Mouse (Mus musculus): Measurements from ENCODE around the gene Gm20388. TPM values are rescaled to one million over a fixed set of nuclear protein-coding genes. Genes with fewer than 3 reads are reported as not detected.
A peak's percentile ranks its signal among the peaks of the same experiment; 100 is the strongest.

Gene Gm20388
- polyA plus RNA-seq, 1 experiment from 2014 or later: not detected

GRCm38 (mm10) chr8:122111745-122112144, 2201.1 kb downstream of the Gm20388 start:
- Histone ChIP-seq H3K9me3 (no peaks in the 10 kb centered on the region), H3K27me3 (replicated peaks) (peaks cover 18% of the 10 kb centered on the region), H3K27ac (replicated peaks) (no peak overlapping the region), H3K9ac (no peak overlapping the region), H3K36me3 (no peaks in the 10 kb centered on the region), H3K4me2 (no peak overlapping the region), H3K4me3 (no peak overlapping the region), H3K4me1 (peaks cover 15% of the 10 kb centered on the region)
- whole genome bisulfite sequencing: 48% methylated on average over 11 of the region's 11 CpGs
- no peak for ATAC-seq (ENCODE audit: extremely low read depth, insufficient number of reproducible peaks, low FRiP score, low TSS enrichment)

GRCm38 (mm10) chr8:122112264-122112965, 2201.8 kb downstream of the Gm20388 start:
- Histone ChIP-seq H3K36me3 (no peaks in the 10 kb centered on the region), H3K4me3 (no peak overlapping the region), H3K9ac (no peak overlapping the region), H3K27me3 (replicated peaks) (peaks cover 18% of the 10 kb centered on the region), H3K9me3 (no peaks in the 10 kb centered on the region), H3K4me2 (no peak overlapping the region), H3K27ac (replicated peaks) (no peak overlapping the region), H3K4me1 (peaks cover 13% of the 10 kb centered on the region)
- ATAC-seq (ENCODE audit: extremely low read depth, insufficient number of reproducible peaks, low FRiP score, low TSS enrichment): no peak
- 59% methylated on average over 12 of the region's 14 CpGs for WGBS

DNA sequence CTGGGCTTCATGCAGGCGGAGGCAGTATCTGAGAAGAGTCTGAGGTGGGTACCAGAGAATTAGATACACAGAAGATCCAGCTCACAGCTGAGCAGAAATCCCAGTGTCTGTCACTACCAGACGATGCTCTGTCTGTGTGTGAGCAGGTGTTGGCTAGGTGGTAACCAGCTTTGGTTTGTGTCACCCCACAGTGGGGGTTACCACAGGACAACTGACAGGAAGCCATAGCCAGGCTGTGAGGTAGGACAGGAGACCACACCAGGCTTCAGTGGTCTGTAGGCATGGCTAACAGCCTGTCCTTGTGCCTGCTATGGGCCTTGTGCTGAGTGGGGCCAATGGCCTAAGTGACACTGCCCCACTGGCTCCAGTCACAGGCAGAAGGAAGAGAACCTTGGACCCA, 2204.2 kb downstream of the Gm20388 start:
- H3K27me3 ChIP-seq (replicated peaks): no peaks in the 10 kb centered on the region; the same call in 1 of the 2 replicates
- ATAC-seq (ENCODE audit: extremely low read depth, insufficient number of reproducible peaks, low FRiP score, low TSS enrichment): no peak
- no peak overlapping the region for H3K27ac ChIP-seq (replicated peaks)
- H3K4me2 ChIP-seq: no peak overlapping the region
- no peaks in the 10 kb centered on the region for H3K9me3 ChIP-seq
- no peaks in the 10 kb centered on the region for H3K36me3 ChIP-seq
- 80% methylated on average over 2 of the region's 2 CpGs for WGBS
- H3K4me3 ChIP-seq: no peak overlapping the region
- H3K9ac ChIP-seq: no peak overlapping the region
- H3K4me1 ChIP-seq: peaks cover 29% of the 10 kb centered on the region

GRCm38 (mm10) chr8:122116716-122117357, 2206.2 kb downstream of the Gm20388 start:
- Histone ChIP-seq H3K9ac (no peak overlapping the region), H3K27me3 (replicated peaks) (no peaks in the 10 kb centered on the region; the same call in 1 of the 2 replicates), H3K9me3 (no peaks in the 10 kb centered on the region), H3K4me2 (no peak overlapping the region), H3K27ac (replicated peaks) (no peak overlapping the region), H3K36me3 (no peaks in the 10 kb centered on the region), H3K4me1 (peaks cover 21% of the 10 kb centered on the region), H3K4me3 (no peak overlapping the region)
- WGBS: 91% methylated on average over 7 of the region's 7 CpGs
- ATAC-seq (ENCODE audit: extremely low read depth, insufficient number of reproducible peaks, low FRiP score, low TSS enrichment): no peak

GRCm38 (mm10) chr8:122118097-122118496, 2207.5 kb downstream of the Gm20388 start:
- Histone ChIP-seq H3K27me3 (replicated peaks) (no peaks in the 10 kb centered on the region; the same call in 1 of the 2 replicates), H3K27ac (replicated peaks) (no peak overlapping the region), H3K4me2 (no peak overlapping the region), H3K9me3 (no peaks in the 10 kb centered on the region), H3K4me1 (peaks cover 28% of the 10 kb centered on the region), H3K4me3 (no peak overlapping the region), H3K36me3 (no peaks in the 10 kb centered on the region), H3K9ac (peak overlapping the region; percentile 28; the same call in 1 of the 2 replicates)
- no peak for ATAC-seq (ENCODE audit: extremely low read depth, insufficient number of reproducible peaks, low FRiP score, low TSS enrichment)
- 58% methylated on average over 10 of the region's 10 CpGs for WGBS

GRCm38 (mm10) chr8:122118536-122118935, 2207.9 kb downstream of the Gm20388 start:
- WGBS: 72% methylated on average over 15 of the region's 15 CpGs
- no peak for ATAC-seq (ENCODE audit: extremely low read depth, insufficient number of reproducible peaks, low FRiP score, low TSS enrichment)
- no peak overlapping the region for H3K4me3 ChIP-seq
- no peak overlapping the region for H3K27ac ChIP-seq (replicated peaks)
- H3K4me1 ChIP-seq: peaks cover 28% of the 10 kb centered on the region
- H3K9ac ChIP-seq: 0 out of 2 replicates have a peak overlapping the region, but pooled peaks have one; percentile 44
- no peak overlapping the region for H3K4me2 ChIP-seq
- no peaks in the 10 kb centered on the region for H3K9me3 ChIP-seq
- H3K27me3 ChIP-seq (replicated peaks): no peaks in the 10 kb centered on the region; the same call in 1 of the 2 replicates
- no peaks in the 10 kb centered on the region for H3K36me3 ChIP-seq

DNA sequence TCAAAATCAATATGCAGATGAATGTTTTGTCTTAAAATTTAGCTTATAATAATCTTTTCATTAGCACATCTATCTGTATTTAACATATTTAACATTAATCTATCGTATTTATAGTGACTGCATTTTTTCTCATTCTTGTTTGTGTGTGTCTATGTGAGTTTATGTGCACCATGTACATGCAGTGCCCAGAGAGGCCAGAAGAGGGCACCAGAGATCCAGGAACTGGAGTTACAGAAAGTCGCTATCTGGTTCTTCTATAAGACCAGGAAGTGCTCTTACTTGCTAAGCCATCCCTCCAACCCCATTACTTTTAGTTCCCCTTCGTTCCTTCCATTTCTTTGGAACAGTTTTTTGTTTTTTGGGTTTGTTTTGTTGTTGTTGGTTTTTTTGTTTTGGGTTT, 2213.7 kb downstream of the Gm20388 start:
- WGBS: 83% methylated on average over 3 of the region's 3 CpGs
- Histone ChIP-seq H3K4me3 (no peak overlapping the region), H3K9ac (no peak overlapping the region), H3K27ac (replicated peaks) (no peak overlapping the region), H3K4me1 (peaks cover 26% of the 10 kb centered on the region), H3K27me3 (replicated peaks) (peaks cover 3% of the 10 kb centered on the region; the same call in 1 of the 2 replicates), H3K36me3 (no peaks in the 10 kb centered on the region), H3K9me3 (peaks cover 13% of the 10 kb centered on the region), H3K4me2 (no peak overlapping the region)
- no peak for ATAC-seq (ENCODE audit: extremely low read depth, insufficient number of reproducible peaks, low FRiP score, low TSS enrichment)

GRCm38 (mm10) chr8:122126659-122127058, 2216.0 kb downstream of the Gm20388 start:
- Histone ChIP-seq H3K4me3 (no peak overlapping the region), H3K4me1 (peaks cover 26% of the 10 kb centered on the region), H3K4me2 (no peak overlapping the region), H3K9ac (0 out of 2 replicates have a peak overlapping the region, but pooled peaks have one; percentile 41), H3K27ac (replicated peaks) (peak overlapping the region; percentile 55), H3K9me3 (peaks cover 13% of the 10 kb centered on the region), H3K36me3 (no peaks in the 10 kb centered on the region), H3K27me3 (replicated peaks) (peaks cover 14% of the 10 kb centered on the region; the same call in 1 of the 2 replicates)
- WGBS: 17% methylated on average over 8 of the region's 8 CpGs
- peak; percentile 14; the same call in 1 of the 2 replicates for ATAC-seq (ENCODE audit: extremely low read depth, insufficient number of reproducible peaks, low FRiP score, low TSS enrichment)

GRCm38 (mm10) chr8:122134121-122134529, 2223.5 kb downstream of the Gm20388 start:
- H3K4me3 ChIP-seq: no peak overlapping the region
- ATAC-seq (ENCODE audit: extremely low read depth, insufficient number of reproducible peaks, low FRiP score, low TSS enrichment): no peak
- no peaks in the 10 kb centered on the region; the same call in 1 of the 2 replicates for H3K9me3 ChIP-seq
- H3K4me2 ChIP-seq: no peak overlapping the region
- peaks cover 12% of the 10 kb centered on the region; the same call in 1 of the 2 replicates for H3K27me3 ChIP-seq (replicated peaks)
- H3K9ac ChIP-seq: 0 out of 2 replicates have a peak overlapping the region, but pooled peaks have one; percentile 24
- H3K36me3 ChIP-seq: no peaks in the 10 kb centered on the region
- H3K4me1 ChIP-seq: peaks cover 19% of the 10 kb centered on the region
- no peak overlapping the region for H3K27ac ChIP-seq (replicated peaks)
- WGBS: 71% methylated on average over 3 of the region's 3 CpGs

DNA sequence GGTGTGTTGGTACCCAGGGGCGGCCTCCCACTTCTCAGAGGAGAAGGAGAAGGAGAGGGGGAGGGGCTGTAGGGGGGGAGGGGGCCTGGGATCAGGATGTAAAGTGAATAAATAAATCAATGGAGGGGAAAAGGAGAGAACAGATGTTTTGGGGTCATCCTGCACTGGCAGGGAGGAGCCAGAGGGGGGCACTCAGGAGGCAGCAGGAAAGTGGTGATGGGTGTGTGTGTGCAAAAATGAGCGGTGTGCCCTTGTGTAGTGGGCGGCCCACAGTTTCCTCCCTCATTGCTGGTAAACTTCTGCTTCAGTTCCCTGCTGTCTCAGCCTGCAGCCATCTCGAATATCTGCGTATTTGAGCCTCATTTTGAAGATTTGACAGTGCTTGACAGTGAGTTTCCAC, 2224.9 kb downstream of the Gm20388 start:
- Histone ChIP-seq H3K27me3 (replicated peaks) (peaks cover 6% of the 10 kb centered on the region; the same call in 1 of the 2 replicates), H3K9me3 (no peaks in the 10 kb centered on the region; the same call in 1 of the 2 replicates), H3K27ac (replicated peaks) (no peak overlapping the region), H3K36me3 (no peaks in the 10 kb centered on the region), H3K4me3 (no peak overlapping the region), H3K4me1 (peaks cover 25% of the 10 kb centered on the region), H3K4me2 (no peak overlapping the region), H3K9ac (no peak overlapping the region)
- no peak for ATAC-seq (ENCODE audit: extremely low read depth, insufficient number of reproducible peaks, low FRiP score, low TSS enrichment)
- 75% methylated on average over 5 of the region's 5 CpGs for WGBS

DNA sequence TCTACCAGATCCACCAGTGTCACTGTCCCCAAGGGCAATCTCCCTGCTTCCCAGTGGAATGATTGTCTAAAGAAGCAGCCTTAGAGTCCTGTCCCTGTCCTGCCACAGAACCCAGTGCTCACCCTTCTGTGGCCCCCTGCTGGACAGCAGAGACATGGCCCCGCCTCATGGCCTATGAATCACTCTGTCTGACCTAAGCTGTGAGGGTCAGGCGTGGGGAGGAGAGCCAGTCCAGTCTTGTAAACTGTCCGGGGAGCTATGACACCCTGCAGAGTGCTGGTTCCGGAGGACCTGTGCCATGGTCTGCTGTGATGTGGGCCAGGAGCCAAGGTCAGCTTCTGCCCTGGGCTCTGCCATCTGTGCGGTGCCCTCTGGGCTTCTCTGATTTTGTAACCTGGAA, 2229.1 kb downstream of the Gm20388 start:
- no peak overlapping the region for H3K4me3 ChIP-seq
- H3K4me1 ChIP-seq: peaks cover 30% of the 10 kb centered on the region
- 0 out of 2 replicates have a peak overlapping the region, but pooled peaks have one; percentile 10 for H3K9ac ChIP-seq
- WGBS: 36% methylated on average over 5 of the region's 5 CpGs
- H3K4me2 ChIP-seq: no peak overlapping the region
- no peaks in the 10 kb centered on the region for H3K36me3 ChIP-seq
- ATAC-seq (ENCODE audit: extremely low read depth, insufficient number of reproducible peaks, low FRiP score, low TSS enrichment): no peak
- no peak overlapping the region for H3K27ac ChIP-seq (replicated peaks)
- no peaks in the 10 kb centered on the region for H3K27me3 ChIP-seq (replicated peaks)
- H3K9me3 ChIP-seq: no peaks in the 10 kb centered on the region; the same call in 1 of the 2 replicates

Measured in heart, embryonic 13.5 days (tissue).